Mouse (Mus musculus): Measurements from ENCODE around the gene Nup35.

- TF ChIP-seq POLR2A (IDR thresholded peaks at IDR 0.05; ENCODE audit: control insufficient read depth, low read depth, low read length), result no peak
- no peak for TF ChIP-seq CTCF (IDR thresholded peaks at IDR 0.05; ENCODE audit: control insufficient read depth, insufficient read depth, insufficient replicate concordance, low read depth, low read length)
Measured at GRCm38 (mm10) chr2:80580311-80580961, 36.6 kb upstream of the Nup35 start.

Data from testis, adult 2 months (tissue).